Mouse (Mus musculus): Measurements from ENCODE around the gene Cmtm2a. TPM values are rescaled to one million over a fixed set of nuclear protein-coding genes. Genes with fewer than 3 reads are reported as not detected.

The Cmtm2a gene
- polyA plus RNA-seq, 1 experiment from 2014 or later = not detected

- Histone ChIP-seq H3K27ac (replicated peaks; ENCODE audit: low read depth, low read length) (no peak overlapping the region), H3K27me3 (ENCODE audit: control insufficient read depth, insufficient read depth, low read length) (no peaks in the 10 kb centered on the region), H3K36me3 (ENCODE audit: control insufficient read depth, insufficient read depth, low read length) (peaks cover 29% of the 10 kb centered on the region), H3K4me1 (ENCODE audit: control insufficient read depth, insufficient read depth, low read length) (peaks cover 14% of the 10 kb centered on the region), H3K9ac (replicated peaks; ENCODE audit: low read length) (no peak overlapping the region), H3K4me3 (replicated peaks; ENCODE audit: low read depth, low read length) (no peak overlapping the region), H3K9me3 (ENCODE audit: control insufficient read depth, low read length) (no peaks in the 10 kb centered on the region), H3K4me2 (ENCODE audit: low read length) (no peak overlapping the region)
- ATAC-seq (ENCODE audit: low FRiP score, low TSS enrichment) (no peak), DNase-seq (no peak)
- 94% methylated on average over 4 of the region's 4 CpGs for WGBS
Observed at GRCm38 (mm10) chr8:104246621-104247020, 46.4 kb downstream of the Cmtm2a start.

GRCm38 (mm10) chr8:104242038-104242644, 50.8 kb downstream of the Cmtm2a start:
- ATAC-seq (ENCODE audit: low FRiP score, low TSS enrichment) (no peak), DNase-seq (no peak)
- H3K4me3 ChIP-seq (replicated peaks; ENCODE audit: low read depth, low read length) = no peak overlapping the region
- H3K27me3 ChIP-seq (ENCODE audit: control insufficient read depth, insufficient read depth, low read length) = no peaks in the 10 kb centered on the region
- no peak overlapping the region for H3K9ac ChIP-seq (replicated peaks; ENCODE audit: low read length)
- H3K4me2 ChIP-seq (ENCODE audit: low read length) = no peak overlapping the region
- 72% methylated on average over 12 of the region's 12 CpGs for WGBS
- no peak overlapping the region for H3K27ac ChIP-seq (replicated peaks; ENCODE audit: low read depth, low read length)
- H3K36me3 ChIP-seq (ENCODE audit: control insufficient read depth, insufficient read depth, low read length) = peaks cover 74% of the 10 kb centered on the region
- no peaks in the 10 kb centered on the region for H3K9me3 ChIP-seq (ENCODE audit: control insufficient read depth, low read length)
- H3K4me1 ChIP-seq (ENCODE audit: control insufficient read depth, insufficient read depth, low read length) = peaks cover 2% of the 10 kb centered on the region; the same call in 1 of the 2 replicates

DNA sequence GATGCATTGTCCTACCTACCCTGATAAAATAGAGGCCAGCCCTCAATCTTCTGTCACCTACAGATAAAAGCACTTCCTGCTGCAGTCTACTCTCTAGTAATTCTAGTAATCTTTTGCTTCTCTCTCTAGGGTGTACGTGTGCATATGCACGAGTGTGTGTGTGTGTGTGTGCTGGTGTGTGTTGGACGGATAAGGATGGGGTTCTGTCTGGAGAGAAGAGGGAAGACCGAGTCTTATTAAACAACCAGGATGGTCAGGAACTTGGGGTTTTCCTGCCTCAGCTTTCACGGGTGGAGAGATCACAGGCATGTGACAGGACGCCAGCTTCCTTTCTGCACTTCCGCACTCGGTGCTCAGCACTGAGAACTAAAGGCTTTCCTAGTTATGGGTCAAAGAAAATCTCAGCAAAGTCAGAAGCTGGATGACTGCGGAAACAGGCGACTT, 53.5 kb downstream of the Cmtm2a start:
- Histone ChIP-seq H3K27ac (replicated peaks; ENCODE audit: low read depth, low read length) (no peak overlapping the region), H3K4me3 (replicated peaks; ENCODE audit: low read depth, low read length) (no peak overlapping the region), H3K4me1 (ENCODE audit: control insufficient read depth, insufficient read depth, low read length) (no peaks in the 10 kb centered on the region), H3K4me2 (ENCODE audit: low read length) (no peak overlapping the region), H3K27me3 (ENCODE audit: control insufficient read depth, insufficient read depth, low read length) (no peaks in the 10 kb centered on the region), H3K9me3 (ENCODE audit: control insufficient read depth, low read length) (no peaks in the 10 kb centered on the region), H3K36me3 (ENCODE audit: control insufficient read depth, insufficient read depth, low read length) (peaks cover 94% of the 10 kb centered on the region), H3K9ac (replicated peaks; ENCODE audit: low read length) (no peak overlapping the region)
- DNase-seq = no peak
- no peak for ATAC-seq (ENCODE audit: low FRiP score, low TSS enrichment)
- 88% methylated on average over 10 of the region's 10 CpGs for WGBS

- H3K4me1 ChIP-seq (ENCODE audit: control insufficient read depth, insufficient read depth, low read length) = no peaks in the 10 kb centered on the region
- H3K9ac ChIP-seq (replicated peaks; ENCODE audit: low read length) = no peak overlapping the region
- H3K27me3 ChIP-seq (ENCODE audit: control insufficient read depth, insufficient read depth, low read length) = no peaks in the 10 kb centered on the region
- no peak overlapping the region for H3K4me2 ChIP-seq (ENCODE audit: low read length)
- peak; percentile 63 for DNase-seq
- ATAC-seq (ENCODE audit: low FRiP score, low TSS enrichment) = peak; percentile 57; the same call in 1 of the 2 replicates
- no peak overlapping the region for H3K27ac ChIP-seq (replicated peaks; ENCODE audit: low read depth, low read length)
- H3K36me3 ChIP-seq (ENCODE audit: control insufficient read depth, insufficient read depth, low read length) = peaks cover 92% of the 10 kb centered on the region
- H3K9me3 ChIP-seq (ENCODE audit: control insufficient read depth, low read length) = no peaks in the 10 kb centered on the region
- WGBS = 39% methylated on average over 6 of the region's 6 CpGs
- no peak overlapping the region for H3K4me3 ChIP-seq (replicated peaks; ENCODE audit: low read depth, low read length)
Observed at GRCm38 (mm10) chr8:104234573-104234972, 58.4 kb downstream of the Cmtm2a start.

DNA sequence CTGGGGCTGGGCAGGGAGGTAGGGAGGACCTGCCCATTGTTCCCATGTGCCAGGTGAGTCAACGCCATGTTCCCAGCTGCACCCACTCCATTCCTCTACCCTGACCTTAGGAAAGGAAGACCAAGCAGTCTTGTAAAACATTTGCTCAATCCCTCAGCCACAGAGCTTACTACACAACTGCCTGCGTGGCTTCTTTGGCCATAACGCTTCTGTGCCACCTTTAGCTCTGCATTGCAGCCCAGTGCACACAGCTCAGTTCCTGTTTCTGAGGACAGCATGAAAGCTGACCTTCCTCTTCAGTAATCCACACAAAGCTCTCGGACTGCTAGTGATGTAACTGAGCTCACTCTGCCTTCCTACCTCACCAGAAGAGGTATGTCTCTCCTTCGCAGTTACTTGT, 60.1 kb downstream of the Cmtm2a start:
- ATAC-seq (ENCODE audit: low FRiP score, low TSS enrichment) (no peak), DNase-seq (no peak)
- Histone ChIP-seq H3K27me3 (ENCODE audit: control insufficient read depth, insufficient read depth, low read length) (no peaks in the 10 kb centered on the region), H3K4me1 (ENCODE audit: control insufficient read depth, insufficient read depth, low read length) (no peaks in the 10 kb centered on the region), H3K9ac (replicated peaks; ENCODE audit: low read length) (no peak overlapping the region), H3K27ac (replicated peaks; ENCODE audit: low read depth, low read length) (no peak overlapping the region), H3K4me2 (ENCODE audit: low read length) (no peak overlapping the region), H3K9me3 (ENCODE audit: control insufficient read depth, low read length) (no peaks in the 10 kb centered on the region), H3K4me3 (replicated peaks; ENCODE audit: low read depth, low read length) (no peak overlapping the region), H3K36me3 (ENCODE audit: control insufficient read depth, insufficient read depth, low read length) (peaks cover 91% of the 10 kb centered on the region)
- 96% methylated on average over 5 of the region's 5 CpGs for WGBS

GRCm38 (mm10) chr8:104232039-104232438, 60.9 kb downstream of the Cmtm2a start:
- no peak overlapping the region for H3K4me2 ChIP-seq (ENCODE audit: low read length)
- ATAC-seq (ENCODE audit: low FRiP score, low TSS enrichment) = no peak
- no peak overlapping the region for H3K9ac ChIP-seq (replicated peaks; ENCODE audit: low read length)
- WGBS = 96% methylated on average over 4 of the region's 4 CpGs
- H3K4me1 ChIP-seq (ENCODE audit: control insufficient read depth, insufficient read depth, low read length) = no peaks in the 10 kb centered on the region
- peaks cover 91% of the 10 kb centered on the region for H3K36me3 ChIP-seq (ENCODE audit: control insufficient read depth, insufficient read depth, low read length)
- H3K9me3 ChIP-seq (ENCODE audit: control insufficient read depth, low read length) = no peaks in the 10 kb centered on the region
- H3K27me3 ChIP-seq (ENCODE audit: control insufficient read depth, insufficient read depth, low read length) = no peaks in the 10 kb centered on the region
- no peak overlapping the region for H3K27ac ChIP-seq (replicated peaks; ENCODE audit: low read depth, low read length)
- DNase-seq = no peak
- H3K4me3 ChIP-seq (replicated peaks; ENCODE audit: low read depth, low read length) = no peak overlapping the region

Other genes starting within 250 kb of the Cmtm2a start
- 5.3 and 12.7 TPM in 2 replicates for gene Cdh5, start 191.6 kb downstream of the Cmtm2a start, polyA plus RNA-seq (2014; fragmentation: Nextera tagmentation; extraction: Ambion mirVana)
- 6.3 and 8.3 TPM in 2 replicates for gene Bean1, start 122.7 kb downstream of the Cmtm2a start, polyA plus RNA-seq (2014; fragmentation: Nextera tagmentation; extraction: Ambion mirVana)
- gene Tk2, start 44.6 kb downstream of the Cmtm2a start, polyA plus RNA-seq (2014; fragmentation: Nextera tagmentation; extraction: Ambion mirVana) = 43.7 and 56.6 TPM in 2 replicates
- gene Cklf, start 42.3 kb downstream of the Cmtm2a start, polyA plus RNA-seq (2014; fragmentation: Nextera tagmentation; extraction: Ambion mirVana) = 30.3 and 31.4 TPM in 2 replicates
- gene Gm45711, start 16.9 kb upstream of the Cmtm2a start, polyA plus RNA-seq (2014; fragmentation: Nextera tagmentation; extraction: Ambion mirVana) = not detected in 2 replicates
- gene Cmtm1, start 17.0 kb upstream of the Cmtm2a start, polyA plus RNA-seq (2014; fragmentation: Nextera tagmentation; extraction: Ambion mirVana) = not detected in 2 replicates
- not detected in 2 replicates for gene Gm11020, start 28.4 kb upstream of the Cmtm2a start, polyA plus RNA-seq (2014; fragmentation: Nextera tagmentation; extraction: Ambion mirVana)
- not detected in 2 replicates for gene Cmtm2b, start 29.0 kb upstream of the Cmtm2a start, polyA plus RNA-seq (2014; fragmentation: Nextera tagmentation; extraction: Ambion mirVana)
- gene Cmtm3, start 46.2 kb upstream of the Cmtm2a start, polyA plus RNA-seq (2014; fragmentation: Nextera tagmentation; extraction: Ambion mirVana) = 28.6 and 36.9 TPM in 2 replicates
- 3.6 and 5.1 TPM in 2 replicates for gene Cmtm4, start 102.6 kb upstream of the Cmtm2a start, polyA plus RNA-seq (2014; fragmentation: Nextera tagmentation; extraction: Ambion mirVana)
- 69.1 and 103 TPM in 2 replicates for gene Dync1li2, start 149.9 kb upstream of the Cmtm2a start, polyA plus RNA-seq (2014; fragmentation: Nextera tagmentation; extraction: Ambion mirVana)
- gene Terb1, start 216.7 kb upstream of the Cmtm2a start, polyA plus RNA-seq (2014; fragmentation: Nextera tagmentation; extraction: Ambion mirVana) = 0.38 and 0.53 TPM in 2 replicates
- 113 and 122 TPM in 2 replicates for gene Nae1, start 241.5 kb upstream of the Cmtm2a start, polyA plus RNA-seq (2014; fragmentation: Nextera tagmentation; extraction: Ambion mirVana)
- 2.7 and 3.6 TPM in 2 replicates for gene Car7, start 241.5 kb upstream of the Cmtm2a start, polyA plus RNA-seq (2014; fragmentation: Nextera tagmentation; extraction: Ambion mirVana)

Measured in midbrain, embryonic 14.5 days (tissue).